Mouse (Mus musculus) stomach, postnatal 0 days (tissue): ENCODE results near the gene Clptm1.

ENCODE experiments used
- CTCF ChIP-seq: IDR thresholded peaks from 2 replicates; pipeline ENCODE4 v1.5.1; 2016; ENCODE audit warnings: antibody characterized with exemption, low read depth, mild to moderate bottlenecking, moderate library complexity
- EP300 ChIP-seq: optimal IDR thresholded peaks from 2 replicates; pipeline ENCODE3; 2016; ENCODE audit warnings: antibody characterized with exemption

DNA sequence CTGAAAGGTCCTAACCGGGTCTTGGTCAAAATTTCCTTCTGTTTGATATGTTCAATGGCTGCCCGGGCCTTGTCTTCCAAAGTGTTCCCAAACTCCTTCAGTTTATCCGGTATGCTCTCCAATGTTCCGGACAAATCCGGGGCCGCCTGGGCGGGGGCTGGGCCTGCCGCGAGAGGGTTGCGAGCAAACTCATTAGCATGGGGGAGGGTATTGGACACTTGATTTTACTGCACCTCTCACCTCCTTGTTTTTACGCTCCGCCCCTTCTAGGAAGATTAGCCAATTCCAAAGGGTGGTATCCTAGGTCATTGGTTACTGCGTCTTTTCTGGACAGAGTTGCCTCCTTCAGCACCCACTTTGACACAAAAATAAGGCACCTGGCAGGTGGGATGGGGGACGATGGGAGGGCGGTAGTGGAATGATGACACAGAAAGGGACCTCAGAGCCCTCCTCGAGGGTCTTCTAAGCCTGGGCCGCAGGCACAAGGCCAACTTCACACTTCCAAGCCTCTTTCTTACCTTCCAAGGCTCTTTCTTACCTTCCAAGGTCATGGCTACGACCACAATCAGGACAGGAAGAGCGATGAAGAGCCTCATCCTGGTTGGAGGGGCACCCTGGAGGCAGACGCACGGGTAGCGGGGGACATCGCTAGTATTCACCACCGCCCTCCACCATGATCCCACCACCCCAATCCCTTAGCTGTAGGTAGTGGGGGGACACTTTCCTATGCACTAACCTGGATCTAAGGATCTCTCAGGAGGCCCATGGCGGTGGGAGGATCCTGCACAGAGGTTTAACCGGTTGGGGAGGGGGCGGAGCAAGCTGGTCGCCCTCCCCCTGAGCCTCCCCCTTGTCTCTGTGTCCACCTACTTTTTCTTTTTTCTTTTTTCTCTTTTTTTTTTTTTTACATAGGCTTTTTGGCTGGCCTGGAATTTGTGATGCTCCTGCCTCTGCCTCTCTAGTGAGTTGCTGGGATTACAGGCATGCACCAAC, 27.3 kb upstream of the Clptm1 start, which contains the start of gene Apoc1:
- TF ChIP-seq CTCF = no peak
- TF ChIP-seq EP300 = no peak
